Mouse (Mus musculus): ENCODE measurements around the gene Pfkfb3.

Pfkfb3 gene

DNA sequence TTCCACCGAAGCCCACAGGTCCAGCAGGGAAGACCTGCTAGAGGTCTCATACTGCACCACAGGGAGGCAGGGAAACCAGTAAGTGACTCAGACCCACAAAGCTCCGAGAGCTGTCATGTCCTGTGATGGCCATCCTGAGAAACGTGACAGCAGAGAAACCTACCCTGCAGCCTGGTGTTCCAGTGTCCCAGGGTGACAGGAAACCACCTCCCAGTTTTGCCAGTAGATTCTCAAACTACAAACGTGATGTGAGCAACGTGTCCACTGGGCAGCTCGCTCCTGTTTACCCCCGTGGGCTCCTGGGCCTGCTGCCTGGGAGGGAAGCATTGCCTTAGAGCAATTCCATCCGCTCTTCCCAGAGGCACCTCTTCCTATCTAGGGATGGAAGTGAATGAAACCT lies 53.2 kb downstream of the Pfkfb3 start:
- no peak for DNase-seq

DNA sequence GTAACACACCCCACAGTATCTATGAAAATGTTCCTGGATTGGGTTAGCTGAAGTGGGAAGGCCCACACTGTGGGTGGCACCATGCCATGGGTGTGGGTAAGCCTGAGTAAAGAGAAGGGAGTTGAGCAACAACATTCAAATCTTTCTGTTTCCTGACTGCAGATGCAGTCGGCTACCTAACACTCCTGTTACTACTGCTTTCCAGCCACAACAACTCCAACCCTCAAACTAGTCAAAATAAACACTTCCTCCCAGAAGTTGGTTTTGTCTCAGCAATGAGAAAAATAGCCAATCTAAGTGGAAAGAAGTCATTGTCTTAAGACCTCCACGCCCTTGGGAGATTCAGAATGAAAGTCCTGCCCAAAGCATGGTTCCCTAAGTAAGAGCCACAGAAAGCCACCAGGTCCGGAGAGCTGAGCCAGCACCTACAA lies 57.3 kb downstream of the Pfkfb3 start:
- no peak for DNase-seq

DNA sequence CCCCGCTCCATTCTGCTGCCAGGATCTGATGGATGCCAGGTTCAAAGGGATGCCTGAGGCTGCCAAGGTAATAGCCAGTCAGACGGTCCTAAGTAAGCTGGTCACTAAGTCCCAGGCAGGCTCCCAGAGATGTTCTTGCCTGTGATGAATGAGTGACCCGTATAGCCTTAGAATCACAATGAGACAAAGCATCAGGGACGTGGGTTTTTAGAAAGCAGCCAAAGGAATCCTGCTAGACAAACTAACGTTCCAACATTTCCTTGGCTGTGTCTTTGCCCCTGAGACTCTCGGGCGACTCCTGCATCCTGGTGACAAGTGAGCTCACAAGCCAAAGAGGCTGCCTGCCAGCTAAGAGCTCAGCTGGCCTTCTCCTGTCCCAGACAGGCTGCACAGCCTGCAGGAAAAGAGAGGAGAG lies 59.0 kb downstream of the Pfkfb3 start:
- DNase-seq: no peak

DNA sequence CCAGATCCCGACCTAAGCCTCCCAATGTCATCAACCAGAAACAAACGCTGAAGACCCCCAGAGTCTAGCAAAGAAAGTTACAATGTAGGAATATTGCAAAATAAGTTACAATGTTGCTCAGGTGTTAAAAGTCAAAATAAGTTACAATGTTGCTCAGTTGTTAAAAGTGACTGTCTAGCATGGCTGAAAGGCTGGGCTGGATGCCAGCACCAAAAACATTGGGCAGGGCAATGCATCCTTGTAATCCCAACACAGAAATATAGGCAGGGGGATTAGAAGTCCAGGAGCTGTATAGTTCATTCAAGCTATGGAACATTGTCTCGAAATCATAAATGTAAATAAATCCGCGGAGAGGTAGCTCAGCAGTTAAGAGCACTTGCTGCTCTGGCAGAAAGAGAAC lies 61.0 kb downstream of the Pfkfb3 start:
- no peak for DNase-seq

DNA sequence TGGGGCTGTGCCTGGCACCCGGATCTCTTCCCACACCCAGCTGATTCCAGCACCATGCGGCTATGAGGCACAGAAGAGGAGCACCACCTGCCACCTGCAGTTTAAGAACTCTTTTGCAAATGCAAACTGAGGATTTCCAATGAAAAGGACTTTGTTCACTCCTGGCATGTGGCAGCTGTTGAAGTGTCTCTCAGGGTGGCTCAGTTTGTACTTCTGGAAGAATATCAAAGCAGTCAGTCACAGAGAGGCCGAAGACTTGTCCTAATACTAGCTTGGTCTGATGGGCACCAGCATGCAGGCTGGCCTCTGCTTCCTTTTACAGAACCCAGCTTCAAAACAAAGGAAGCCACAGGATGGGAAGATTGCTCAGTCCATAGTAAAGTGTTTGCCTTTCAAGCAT lies 62.4 kb downstream of the Pfkfb3 start:
- DNase-seq: no peak

DNA sequence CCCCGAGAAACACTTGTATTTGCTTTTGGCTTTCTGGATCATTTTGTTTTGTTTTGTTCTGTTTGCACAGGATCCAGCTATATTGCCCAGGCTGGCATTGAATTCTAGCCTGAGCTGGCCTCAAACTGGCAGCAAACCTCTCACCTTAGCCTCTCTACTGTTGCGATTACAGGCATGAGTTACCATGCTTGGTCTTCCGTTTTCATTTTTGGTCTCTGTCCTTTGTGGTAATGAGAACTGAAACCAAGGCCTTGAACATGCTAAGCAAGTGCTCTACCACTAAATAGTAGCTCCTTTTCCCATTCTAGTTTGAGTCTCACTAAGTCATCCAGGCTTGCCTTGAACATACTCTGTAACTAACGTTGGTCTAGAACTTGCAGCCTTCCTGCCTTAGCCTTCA lies 63.3 kb downstream of the Pfkfb3 start:
- no peak for DNase-seq

DNA sequence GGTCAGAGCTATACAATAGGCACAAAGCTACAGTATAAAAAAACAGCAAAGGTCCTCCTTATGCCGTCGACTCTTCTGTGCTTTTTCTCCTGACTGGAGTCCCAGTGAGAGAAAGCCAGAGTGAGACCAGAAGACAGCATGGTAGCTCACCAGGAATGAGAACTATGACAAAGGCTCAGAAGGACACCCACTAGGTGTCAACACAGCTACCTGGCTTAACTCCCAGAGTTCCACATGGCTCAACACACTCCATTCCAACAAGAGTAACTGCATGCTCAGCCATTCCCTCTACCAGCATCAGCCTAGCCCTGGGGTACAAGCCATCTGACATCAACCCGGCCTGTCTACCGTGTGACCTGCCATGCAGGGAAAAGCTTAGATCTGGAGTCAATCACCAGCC lies 70.7 kb downstream of the Pfkfb3 start:
- DNase-seq: no peak

DNA sequence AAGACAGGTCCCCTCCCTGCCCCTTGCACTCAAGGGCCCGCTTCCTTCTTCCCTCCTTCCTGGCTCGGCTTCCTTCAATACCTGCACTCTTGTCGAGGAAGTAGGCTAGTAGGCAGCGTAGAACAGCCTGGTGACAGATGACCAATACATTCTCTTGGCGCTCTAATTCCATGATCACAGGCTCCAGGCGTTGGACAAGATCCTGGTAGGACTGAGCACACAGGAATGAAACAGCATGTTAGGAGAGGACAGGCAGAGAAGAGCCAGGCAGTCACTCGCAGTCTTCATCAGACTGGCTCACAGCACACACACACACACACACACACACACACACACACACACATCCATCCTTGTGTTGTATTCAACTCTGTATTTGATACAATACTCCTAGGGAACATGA lies 71.5 kb downstream of the Pfkfb3 start:
- no peak for DNase-seq

DNA sequence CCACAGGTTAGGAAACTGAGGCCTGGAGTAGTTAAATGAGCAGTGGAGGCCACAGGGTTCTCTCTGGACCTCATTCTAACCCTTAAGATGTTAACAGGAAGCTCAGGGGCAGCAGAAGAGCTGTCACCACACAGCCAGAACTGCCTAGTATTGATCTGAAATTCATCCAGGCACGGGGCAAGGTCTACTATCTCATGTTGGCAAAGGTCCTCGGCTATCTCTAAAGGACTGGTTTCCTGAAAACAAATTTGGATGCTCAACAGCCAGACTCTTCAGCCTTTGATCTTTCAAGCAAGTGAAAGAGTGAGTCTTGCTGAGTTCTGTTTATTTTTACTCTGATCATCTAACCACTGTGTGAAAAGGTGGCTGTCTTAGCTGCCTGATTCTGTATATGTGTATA lies 74.9 kb downstream of the Pfkfb3 start:
- DNase-seq: no peak

DNA sequence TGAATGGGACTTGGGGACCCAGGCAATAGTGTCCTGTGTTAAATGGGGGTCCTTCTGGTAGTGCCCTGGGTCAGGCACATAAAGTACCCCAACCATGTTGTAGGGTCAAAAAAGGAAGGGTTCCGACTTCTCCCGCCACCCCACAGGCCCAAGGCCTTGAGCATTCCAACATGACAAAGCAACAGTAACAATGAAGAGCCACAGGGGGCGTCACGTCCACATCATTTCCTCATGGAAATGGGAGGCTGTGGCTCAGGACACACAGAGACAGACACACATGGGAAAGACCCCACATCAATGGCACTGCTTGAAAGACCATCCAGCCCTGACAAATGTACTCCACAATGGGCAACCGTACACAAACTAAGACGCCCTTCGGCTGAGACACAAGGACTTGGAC lies 78.6 kb downstream of the Pfkfb3 start:
- DNase-seq: no peak

DNA sequence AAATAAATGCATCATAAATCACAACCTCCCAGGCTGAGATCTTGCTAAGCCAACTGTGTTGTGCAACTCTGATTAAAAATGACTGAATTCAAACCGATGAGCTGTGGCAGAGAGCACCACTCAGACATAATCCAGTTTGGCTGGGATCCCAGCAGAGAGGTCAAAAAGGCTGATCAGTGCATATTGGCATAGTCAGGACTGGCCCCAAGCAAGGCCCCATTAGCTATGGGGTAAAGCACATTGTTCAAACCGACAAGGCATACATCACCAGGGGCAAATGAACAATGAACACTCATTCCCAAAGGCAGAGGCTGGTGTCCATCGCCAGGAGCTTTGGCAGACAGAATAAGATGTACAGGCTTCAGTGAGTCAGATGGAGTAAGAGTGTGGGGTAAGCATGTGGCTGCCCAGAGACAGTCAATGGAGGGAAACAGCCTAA lies 89.2 kb downstream of the Pfkfb3 start:
- DNase-seq: peak; percentile 59

DNA sequence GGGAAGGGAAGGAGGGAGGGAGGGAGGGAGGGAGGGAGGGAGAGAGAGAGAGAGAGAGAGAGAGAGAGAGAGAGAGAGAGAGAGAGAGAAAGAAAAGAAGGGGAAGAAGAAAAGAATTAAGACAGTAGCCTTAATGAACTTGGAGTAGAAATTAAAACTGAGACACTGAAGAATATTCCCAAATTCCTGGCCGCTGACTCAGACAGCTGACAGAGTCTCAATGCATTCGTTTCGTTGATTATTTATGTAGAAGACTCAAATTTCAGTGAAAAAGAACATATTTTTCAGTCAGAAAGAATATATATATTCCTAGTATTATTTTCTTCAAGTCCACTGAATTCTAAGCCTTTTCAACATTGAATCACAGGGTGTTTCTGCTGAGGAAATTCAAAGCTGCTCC lies 92.9 kb downstream of the Pfkfb3 start:
- no peak for DNase-seq

DNA sequence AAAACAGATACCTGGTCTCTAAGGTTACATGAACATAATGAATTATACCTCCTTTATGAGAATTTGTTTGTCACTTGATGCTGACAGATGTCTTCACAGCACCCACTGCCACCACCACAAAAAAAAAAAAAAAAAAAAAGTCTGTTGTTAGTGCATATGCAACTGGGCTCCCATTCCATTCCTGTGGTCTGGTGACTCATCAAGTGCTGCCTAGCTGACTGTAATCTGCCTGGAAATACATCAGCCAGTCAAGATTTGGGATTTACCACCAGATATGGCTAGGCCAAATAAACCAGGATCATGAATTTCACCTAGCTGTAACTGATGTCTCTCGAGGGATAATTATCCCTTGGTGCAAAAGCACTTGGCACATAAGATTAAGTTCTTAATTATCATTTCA lies 95.4 kb downstream of the Pfkfb3 start:
- no peak for DNase-seq

DNA sequence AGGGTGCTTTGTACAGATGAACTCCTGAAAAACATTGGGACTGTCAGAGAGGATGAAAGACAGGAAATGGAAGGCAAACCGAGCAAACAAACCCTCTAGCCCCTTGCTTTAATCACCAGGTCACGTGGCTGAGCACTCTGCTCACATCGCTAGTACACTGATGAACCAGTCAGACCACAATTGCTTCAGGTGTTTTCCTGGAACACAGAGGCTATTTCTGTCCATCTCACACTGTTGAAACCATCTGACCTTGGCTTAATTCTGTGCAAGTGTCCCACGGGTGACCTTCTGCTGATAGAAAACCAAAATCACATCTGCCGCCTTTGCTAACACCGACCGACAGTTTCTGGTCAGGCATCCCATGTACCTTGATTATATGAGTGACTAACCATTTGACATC lies 96.0 kb downstream of the Pfkfb3 start:
- no peak for DNase-seq

DNA sequence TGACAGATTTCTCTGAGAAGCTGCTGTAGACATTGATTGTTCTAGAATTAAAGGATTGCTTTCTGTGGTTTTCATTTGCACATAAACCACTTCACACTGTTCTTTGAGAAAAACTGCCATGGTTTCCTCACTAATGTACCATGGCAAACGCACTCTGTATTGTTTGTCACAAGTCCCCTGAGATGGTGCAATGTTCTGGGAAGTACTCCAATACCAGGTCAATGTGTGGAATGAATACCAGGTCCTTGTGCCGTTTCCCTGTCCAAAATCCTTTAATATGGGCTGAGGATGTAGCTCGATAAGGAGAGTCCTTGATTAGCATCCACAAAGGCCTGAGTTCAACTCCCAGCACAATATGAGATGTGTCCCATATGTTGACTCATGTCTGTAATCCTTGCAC lies 105.2 kb downstream of the Pfkfb3 start:
- DNase-seq: no peak

DNA sequence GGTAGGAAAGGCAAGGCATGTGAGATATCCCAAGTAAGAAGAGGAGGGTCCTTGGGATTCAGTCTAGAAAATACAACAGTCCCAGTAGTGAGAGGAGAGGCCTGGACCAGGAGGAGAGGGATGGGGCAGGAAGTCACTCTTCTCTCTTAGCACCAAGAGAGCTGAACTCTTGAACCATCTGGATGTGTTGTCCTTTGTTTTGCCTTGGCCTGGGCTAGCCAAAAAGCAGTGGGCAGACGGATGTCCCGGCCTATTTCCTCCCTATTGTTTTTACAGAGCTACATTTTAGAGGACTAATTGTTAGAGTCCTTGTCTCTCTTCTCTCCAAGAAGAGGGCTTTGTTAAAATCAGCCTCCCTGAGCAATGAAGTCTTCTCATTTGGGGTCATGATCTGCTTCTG lies 106.0 kb downstream of the Pfkfb3 start:
- DNase-seq: no peak

DNA sequence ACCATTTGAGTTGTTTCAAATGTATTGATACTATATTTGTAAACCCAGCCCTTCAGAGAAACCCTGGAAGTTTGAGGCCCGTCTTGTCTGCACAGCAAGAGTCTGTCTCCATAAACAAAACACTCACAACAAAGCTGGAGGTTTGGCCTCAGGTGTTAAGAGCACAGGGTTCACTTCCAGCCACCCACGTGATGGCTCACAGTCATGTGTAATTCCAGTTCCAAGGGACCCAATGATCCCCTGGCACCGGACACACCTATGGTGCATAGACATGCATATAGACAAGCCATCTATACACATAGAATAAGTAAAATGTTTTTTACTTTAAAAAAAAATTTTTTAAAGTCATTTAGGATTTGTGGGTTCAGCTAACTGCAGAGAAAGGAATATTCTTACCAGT lies 108.2 kb downstream of the Pfkfb3 start:
- DNase-seq: no peak

DNA sequence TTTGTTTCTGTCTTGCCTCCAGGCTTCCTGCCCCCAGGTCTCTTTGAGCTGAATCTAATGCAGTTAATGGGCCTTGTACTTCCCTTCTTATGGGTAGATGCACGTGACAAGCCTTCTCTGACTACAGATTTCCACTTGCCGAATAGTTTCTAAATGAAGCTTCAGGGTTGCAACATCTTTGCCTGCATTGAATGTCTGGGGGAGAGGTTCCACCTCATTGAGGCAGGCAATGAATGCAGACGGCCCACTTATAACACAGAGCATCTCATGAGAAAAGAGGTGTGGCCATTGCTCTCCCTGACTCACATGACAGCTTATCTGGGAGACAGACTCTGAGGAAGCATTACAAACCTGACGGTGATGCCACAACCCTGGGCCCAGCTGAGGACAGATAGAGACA lies 112.0 kb downstream of the Pfkfb3 start:
- no peak for DNase-seq

DNA sequence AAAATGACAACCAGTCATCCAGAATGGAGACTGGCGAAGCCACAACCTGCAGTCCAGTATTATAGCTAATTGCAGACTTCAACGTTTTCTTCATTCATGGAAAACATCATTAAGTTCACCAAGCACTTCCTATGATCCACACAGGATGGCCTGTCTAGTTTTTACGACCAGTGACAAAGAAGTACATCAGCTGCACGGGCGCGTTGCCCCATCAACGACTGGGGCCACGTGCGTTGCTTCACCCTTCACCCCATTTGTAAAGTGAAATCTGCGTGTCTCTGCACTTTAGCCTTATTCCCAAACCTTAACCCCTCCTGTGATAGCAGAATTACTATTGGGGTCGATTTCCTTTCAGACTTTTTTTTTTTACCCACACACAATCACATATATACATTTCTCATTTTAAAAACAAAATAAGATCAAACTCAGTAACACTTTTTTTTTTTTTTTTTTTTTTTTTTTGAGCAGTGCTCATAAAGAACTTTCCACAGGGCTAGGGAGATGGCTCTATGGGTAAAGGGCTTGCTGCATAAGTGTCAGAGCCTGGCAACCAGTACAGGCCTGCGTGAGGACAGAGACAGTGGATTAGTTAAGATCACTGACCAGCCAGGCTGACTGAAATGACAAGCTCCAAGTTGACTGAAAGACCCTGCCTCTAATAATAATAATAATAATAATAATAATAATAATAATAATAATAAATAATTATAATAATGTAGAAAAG lies 115.5 kb downstream of the Pfkfb3 start:
- no peak for DNase-seq

DNA sequence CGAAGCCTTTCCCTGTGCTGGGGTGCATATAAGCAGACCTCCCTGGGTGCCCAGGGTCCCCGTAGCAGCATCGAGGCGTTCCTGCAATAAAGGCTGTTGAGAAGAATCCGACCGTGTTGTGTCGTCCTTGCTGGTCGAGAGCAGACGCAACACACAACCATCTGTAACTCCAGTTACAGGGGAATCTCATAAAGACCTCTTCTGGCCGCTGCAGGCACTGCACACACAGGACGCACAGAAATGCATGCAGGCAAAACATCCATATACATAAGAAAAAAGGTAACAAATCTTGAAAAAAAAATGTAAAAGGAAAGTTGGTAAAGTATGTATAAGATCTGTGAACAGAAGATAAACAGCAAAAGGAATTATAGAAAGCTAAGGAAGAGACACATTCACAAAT lies 117.5 kb downstream of the Pfkfb3 start:
- DNase-seq: no peak

DNA sequence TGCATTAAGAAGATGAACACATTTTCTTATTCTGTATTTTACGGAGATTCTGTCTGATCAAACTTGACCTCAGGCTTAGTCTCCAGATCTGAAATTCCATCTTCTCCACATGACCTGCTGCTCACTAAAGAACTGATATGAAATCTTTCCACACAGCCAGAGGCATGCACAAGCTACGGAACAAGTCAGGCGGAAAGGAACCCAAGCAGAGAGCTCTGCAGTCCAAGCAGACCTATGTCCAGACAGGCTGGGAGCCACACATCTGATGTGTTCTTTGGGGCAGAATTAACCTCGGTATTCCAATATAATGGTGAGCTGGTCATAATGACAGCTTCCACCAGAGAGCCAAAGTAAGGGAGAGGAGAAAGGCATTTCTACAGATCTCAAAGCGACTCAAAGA lies 120.5 kb downstream of the Pfkfb3 start:
- peak; percentile 81 for DNase-seq

DNA sequence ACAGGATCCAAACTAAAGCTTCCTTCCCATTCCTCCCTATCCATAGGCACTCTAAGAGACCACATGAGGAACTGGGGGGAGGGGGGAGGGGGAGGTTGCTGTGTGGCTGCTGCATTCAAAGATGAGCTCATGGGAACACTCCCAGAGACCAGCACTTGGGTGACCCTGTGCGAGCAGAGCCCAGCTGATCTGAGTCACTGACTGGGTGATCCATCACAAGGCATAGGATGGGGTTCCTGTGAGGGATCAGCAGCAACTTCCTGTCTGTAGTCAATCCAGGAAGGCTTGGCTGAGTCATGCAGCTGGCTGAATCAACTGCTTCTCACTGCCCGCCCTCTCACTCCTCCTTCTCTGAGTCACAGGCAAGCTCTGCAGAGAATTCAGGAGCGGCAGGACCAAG lies 124.3 kb downstream of the Pfkfb3 start:
- peak; percentile 44 for DNase-seq

DNA sequence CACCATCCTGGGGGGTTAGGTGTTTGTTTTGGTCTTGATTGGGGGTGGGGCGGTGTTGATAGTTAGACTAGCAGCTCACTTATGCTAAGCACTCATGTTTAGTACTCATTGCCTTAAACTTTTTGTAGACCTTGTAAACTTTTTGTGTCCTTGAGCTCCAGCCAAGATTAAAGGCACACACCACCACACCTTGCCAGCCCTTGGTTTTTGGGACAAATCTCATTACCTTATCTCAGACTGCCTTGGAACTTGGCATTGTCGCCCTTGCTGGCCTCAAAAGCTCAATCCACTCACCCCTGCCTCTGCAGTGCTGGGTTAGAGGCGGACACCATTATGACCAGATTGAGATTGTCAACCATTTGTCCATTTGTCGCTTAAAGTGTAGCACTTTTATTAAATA lies 125.3 kb downstream of the Pfkfb3 start:
- no peak for DNase-seq

DNA sequence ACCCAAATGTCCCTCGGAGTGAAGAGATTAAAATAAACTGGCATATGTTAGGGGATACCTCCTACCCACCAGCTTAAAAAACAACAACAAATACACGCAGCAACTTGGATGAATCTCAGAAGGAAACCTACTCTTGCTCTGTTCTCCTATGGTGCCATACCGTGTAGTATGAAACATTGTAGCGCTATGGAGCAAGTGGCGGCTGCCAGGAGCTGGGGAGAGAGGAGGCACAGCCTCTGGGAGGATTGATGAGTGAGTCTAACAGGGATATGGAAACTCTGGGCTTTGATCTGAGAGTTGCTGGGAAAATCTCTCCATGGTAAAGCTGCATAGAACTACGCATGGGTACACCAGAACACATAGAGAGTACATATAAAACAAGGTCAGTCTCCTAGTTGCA lies 126.3 kb downstream of the Pfkfb3 start:
- DNase-seq: no peak

DNA sequence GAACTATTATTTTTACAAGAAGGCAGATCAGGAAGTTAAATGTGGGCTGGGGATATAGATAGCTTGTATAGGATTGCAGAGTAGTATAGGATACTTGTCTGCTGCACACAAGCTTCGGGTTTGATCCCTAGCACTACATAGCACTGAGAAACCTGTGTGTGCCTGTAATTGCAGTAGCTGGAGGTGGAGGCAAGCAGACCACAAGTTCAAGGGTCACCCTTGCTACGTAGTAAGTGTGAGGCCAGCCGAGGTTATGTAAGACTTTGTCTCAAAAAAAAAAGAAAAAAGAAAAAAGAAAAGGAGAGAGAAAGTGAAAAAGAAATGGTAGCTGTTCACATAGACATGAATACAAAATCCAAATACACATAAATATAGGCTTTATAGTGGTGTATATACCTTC lies 127.5 kb downstream of the Pfkfb3 start:
- DNase-seq: no peak
